ENCODE assay signal across 8 mouse cellular contexts in the genomic region with DNA sequence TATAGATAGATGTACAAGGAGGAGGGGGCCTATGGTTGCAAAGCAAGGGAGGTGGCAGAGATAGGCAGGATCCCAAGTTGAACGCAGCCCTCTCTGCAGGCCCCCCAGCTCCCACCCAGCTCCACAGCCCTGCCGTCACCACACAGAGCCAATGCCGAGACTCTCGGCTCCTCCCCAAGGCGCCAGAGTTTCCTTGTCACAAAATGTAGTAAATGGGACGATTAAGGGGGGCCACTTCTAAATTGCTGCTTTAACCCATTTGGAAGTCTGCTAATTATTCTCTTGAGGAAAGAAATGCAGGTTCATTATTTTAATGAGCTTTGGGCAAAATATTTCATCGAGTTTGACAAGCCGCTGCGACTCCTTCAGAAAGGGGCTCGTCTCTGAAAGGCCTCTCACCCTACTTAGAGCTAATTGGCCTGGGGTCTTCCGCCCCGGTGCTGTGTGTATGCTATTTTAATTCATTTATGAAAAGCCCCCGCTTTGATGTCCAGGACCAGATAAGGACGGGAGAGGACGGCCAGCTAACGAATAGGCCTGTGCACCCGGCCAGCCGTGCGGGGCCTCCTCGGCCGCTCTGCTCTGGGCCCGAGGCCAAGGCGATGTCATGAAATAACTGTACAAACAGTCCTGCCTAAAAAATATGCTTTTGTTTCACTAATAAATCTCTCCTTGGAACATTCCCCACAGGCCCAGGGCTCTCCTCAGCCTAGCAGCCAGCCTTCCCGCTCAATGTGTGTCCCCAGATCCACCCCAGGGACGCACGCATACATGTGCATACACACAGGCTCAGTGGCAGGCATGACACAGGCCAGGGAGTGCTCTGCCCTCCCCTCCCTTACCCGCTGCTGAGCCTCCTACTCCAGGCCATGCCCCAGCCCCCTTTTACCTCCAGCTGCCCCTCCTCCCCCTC.
A peak's percentile ranks its signal among the peaks of the same experiment; 100 is the strongest.
DNase-seq lines count a peak whose midpoint lies in the region; ATAC-seq and TF ChIP-seq lines count a peak whose summit lies in the region.

No protein-coding gene starts in this region.

- no peaks in the 10 kb centered on the region for H3K9me3 ChIP-seq in neural tube, embryonic 11.5 days (ENCODE audit: control insufficient read depth, low read length)
- no peaks in the 10 kb centered on the region for H3K9me3 ChIP-seq in heart, embryonic 11.5 days (replicated peaks; ENCODE audit: control insufficient read depth, low read length)
- H3K9me3 ChIP-seq in lung, embryonic 15.5 days, result no peaks in the 10 kb centered on the region

- peak; percentile 48; the same call in 1 of the 2 replicates for ATAC-seq in neural tube, embryonic 11.5 days (ENCODE audit: insufficient read depth, low FRiP score, low TSS enrichment)
- ATAC-seq in heart, embryonic 11.5 days (replicated peaks; ENCODE audit: insufficient number of reproducible peaks, low FRiP score, low TSS enrichment), result peak; percentile 75; the same call in 1 of the 2 replicates
- ATAC-seq in lung, embryonic 15.5 days (ENCODE audit: borderline replicate concordance, extremely low read depth, low FRiP score, low TSS enrichment), result peak; percentile 93

- no peak overlapping the region for H3K4me2 ChIP-seq in neural tube, embryonic 11.5 days (ENCODE audit: low read depth)
- peak overlapping the region; percentile 21 for H3K4me2 ChIP-seq in heart, embryonic 11.5 days
- peak overlapping the region; percentile 41 for H3K4me2 ChIP-seq in lung, embryonic 15.5 days

- TF ChIP-seq POLR2A in kidney, adult 2 months (IDR thresholded peaks at IDR 0.05; ENCODE audit: low read depth, low read length), result no peak

- no peaks in the 10 kb centered on the region for H3K36me3 ChIP-seq in neural tube, embryonic 11.5 days (ENCODE audit: control insufficient read depth, insufficient read depth, low read length)
- no peaks in the 10 kb centered on the region for H3K36me3 ChIP-seq in heart, embryonic 11.5 days (ENCODE audit: control insufficient read depth, insufficient read depth, low read length)
- no peaks in the 10 kb centered on the region for H3K36me3 ChIP-seq in kidney, adult 2 months (ENCODE audit: control insufficient read depth, insufficient read depth, low read length)
- no peaks in the 10 kb centered on the region for H3K36me3 ChIP-seq in lung, embryonic 15.5 days

- H3K27me3 ChIP-seq in neural tube, embryonic 11.5 days (ENCODE audit: control insufficient read depth, insufficient read depth, low read length), result no peaks in the 10 kb centered on the region
- no peaks in the 10 kb centered on the region for H3K27me3 ChIP-seq in heart, embryonic 11.5 days (ENCODE audit: control insufficient read depth, insufficient read depth, low read length)
- H3K27me3 ChIP-seq in kidney, adult 2 months (replicated peaks; ENCODE audit: control insufficient read depth, insufficient read depth, low read length), result no peaks in the 10 kb centered on the region
- no peaks in the 10 kb centered on the region for H3K27me3 ChIP-seq in lung, embryonic 15.5 days

- 64% methylated on average over 27 of the region's 27 CpGs for WGBS in neural tube, embryonic 11.5 days
- whole genome bisulfite sequencing in heart, embryonic 11.5 days (ENCODE audit: insufficient replicate concordance), result 50% methylated on average over 27 of the region's 27 CpGs
- 60% methylated on average over 27 of the region's 27 CpGs for WGBS in kidney, adult 2 months
- 23% methylated on average over 27 of the region's 27 CpGs for WGBS in lung, embryonic 15.5 days

- H3K4me1 ChIP-seq in neural tube, embryonic 11.5 days (ENCODE audit: control insufficient read depth, insufficient read depth, low read length), result peaks cover 18% of the 10 kb centered on the region
- H3K4me1 ChIP-seq in heart, embryonic 11.5 days (ENCODE audit: control insufficient read depth, insufficient read depth, low read length), result peaks cover 33% of the 10 kb centered on the region
- peaks cover 4% of the 10 kb centered on the region; the same call in 1 of the 2 replicates for H3K4me1 ChIP-seq in kidney, adult 2 months (ENCODE audit: control insufficient read depth, insufficient read depth, low read length)
- peaks cover 23% of the 10 kb centered on the region for H3K4me1 ChIP-seq in lung, embryonic 15.5 days

- H3K4me3 ChIP-seq in neural tube, embryonic 11.5 days (ENCODE audit: low read depth, low read length), result no peak overlapping the region
- H3K4me3 ChIP-seq in heart, embryonic 11.5 days (ENCODE audit: low read depth, low read length), result no peak overlapping the region
- no peak overlapping the region for H3K4me3 ChIP-seq in kidney, adult 2 months (ENCODE audit: insufficient read depth, low read depth, low read length)
- no peak overlapping the region for H3K4me3 ChIP-seq in lung, embryonic 15.5 days

- H3K27ac ChIP-seq in neural tube, embryonic 11.5 days (ENCODE audit: low read depth, low read length), result 0 out of 2 replicates have a peak overlapping the region, but pooled peaks have one; percentile 4
- H3K27ac ChIP-seq in heart, embryonic 11.5 days (ENCODE audit: low read depth, low read length), result peak overlapping the region; percentile 70
- H3K27ac ChIP-seq in kidney, adult 2 months (ENCODE audit: insufficient read depth, low read depth, low read length), result peak overlapping the region; percentile 40; the same call in 1 of the 2 replicates
- H3K27ac ChIP-seq in lung, embryonic 15.5 days, result peak overlapping the region; percentile 89

- peak; percentile 58 for DNase-seq in neural tube, embryonic 11.5 days (ENCODE audit: low spot score)
- DNase-seq in neural tube, embryonic 10.5 days (ENCODE audit: extremely low spot score, low spot score), result no peak
- peak; percentile 88 for DNase-seq in kidney, adult 2 months
- peak; percentile 83 for DNase-seq in retina, embryonic 14.5 days (ENCODE audit: low spot score)
- no peak for DNase-seq in layer of hippocampus, postnatal 10 days (ENCODE audit: low spot score in 2 of 2)
- DNase-seq in natural killer cell, adult 2 months (ENCODE audit: low spot score in 2 of 2), result no peak

- H3K9ac ChIP-seq in neural tube, embryonic 11.5 days (ENCODE audit: low read length), result peak overlapping the region; percentile 22; the same call in 1 of the 2 replicates
- peak overlapping the region; percentile 40 for H3K9ac ChIP-seq in heart, embryonic 11.5 days (ENCODE audit: low read depth, low read length)
- H3K9ac ChIP-seq in lung, embryonic 15.5 days, result no peak overlapping the region

- TF ChIP-seq CTCF in kidney, adult 2 months (conservative IDR thresholded peaks at IDR 0.05; ENCODE audit: insufficient read depth, insufficient read length, low read depth, low read length), result no peak

Comparison
In these comparisons a context has a peak if more than half of its experiments do, and no peak if none do; other contexts are left out.
1. DNase-seq: peak in neural tube, embryonic 11.5 days (single experiment), kidney, adult 2 months (single experiment) and retina, embryonic 14.5 days (single experiment); none in neural tube, embryonic 10.5 days (single experiment), layer of hippocampus, postnatal 10 days (0 of 2) and natural killer cell, adult 2 months (0 of 2).
2. H3K27ac ChIP-seq: peak in every context shown above with its lines; median percentile 89 in lung, embryonic 15.5 days; 70 in heart, embryonic 11.5 days; 40 in kidney, adult 2 months; 4 in neural tube, embryonic 11.5 days.
3. Peak in every context shown above with its lines, with median percentiles within 50 percentile points of each other: ATAC-seq.